Comparison of ENCODE assay signal across 20 mouse cellular contexts in genomic region chr8:44802331-44802730, GRCm38 (mm10).
DNase-seq lines count a peak whose midpoint lies in the region; ATAC-seq and TF ChIP-seq lines count a peak whose summit lies in the region.
"Had no signal": no experiment of that assay in that cellular context is flagged by ENCODE, and none has a peak within 500 bp of the region (broad histone marks: within the 10 kb centered on the region; RNA-seq: fewer than 3 reads in every experiment).

No protein-coding gene starts in this region.

- TF ChIP-seq CTCF in kidney, postnatal 0 days (IDR thresholded peaks at IDR 0.05; ENCODE audit: low read depth) = no peak
- no peak for TF ChIP-seq CTCF in brain, embryonic 14.5 days (IDR thresholded peaks at IDR 0.05; ENCODE audit: borderline replicate concordance, extremely low read depth, insufficient read depth, insufficient read length)
- TF ChIP-seq CTCF in cerebellum, adult 2 months (IDR thresholded peaks at IDR 0.05; ENCODE audit: borderline replicate concordance, insufficient read depth, low read depth, low read length) = no peak

- 44% methylated on average over 5 of the region's 5 CpGs for WGBS in heart, embryonic 11.5 days (ENCODE audit: insufficient replicate concordance)
- 32% methylated on average over 5 of the region's 5 CpGs for WGBS in kidney, postnatal 0 days
- 54% methylated on average over 5 of the region's 5 CpGs for WGBS in cerebellum, adult 2 months

- H3K4me3 ChIP-seq in heart, embryonic 11.5 days (ENCODE audit: low read depth, low read length) = no peak overlapping the region
- H3K4me3 ChIP-seq in kidney, postnatal 0 days (replicated peaks; ENCODE audit: low read depth, low read length) = no peak overlapping the region
- H3K4me3 ChIP-seq in cerebellum, adult 2 months (replicated peaks; ENCODE audit: insufficient read depth, low read depth, low read length) = no peak overlapping the region
- H3K4me3 ChIP-seq: forebrain, embryonic 10.5 days; heart, embryonic 12.5 days; hindbrain, embryonic 15.5 days; layer of hippocampus, adult 2 months; midbrain, embryonic 12.5 days had no signal

- no peak overlapping the region for H3K9ac ChIP-seq in heart, embryonic 11.5 days (ENCODE audit: low read depth, low read length)
- H3K9ac ChIP-seq in kidney, postnatal 0 days (ENCODE audit: low read depth, low read length) = no peak overlapping the region
- H3K9ac ChIP-seq: forebrain, postnatal 0 days; heart, embryonic 12.5 days; hindbrain, embryonic 15.5 days; midbrain, embryonic 12.5 days had no signal

- TF ChIP-seq POLR2A in brain, embryonic 14.5 days (IDR thresholded peaks at IDR 0.05; ENCODE audit: borderline replicate concordance, extremely low read depth, insufficient read depth, insufficient read length, poor library complexity, severe bottlenecking) = no peak
- TF ChIP-seq POLR2A in cerebellum, adult 2 months (IDR thresholded peaks at IDR 0.05; ENCODE audit: borderline replicate concordance, insufficient read depth, low read length) = no peak

- no peak for ATAC-seq in heart, embryonic 11.5 days (replicated peaks; ENCODE audit: insufficient number of reproducible peaks, low FRiP score, low TSS enrichment)
- ATAC-seq in kidney, postnatal 0 days (replicated peaks; ENCODE audit: low FRiP score, low read depth) = no peak
- ATAC-seq: activated CD4-positive, CD25-positive, alpha-beta regulatory T cell, adult 4 months; forebrain, postnatal 0 days had no signal

- no peaks in the 10 kb centered on the region for H3K27me3 ChIP-seq in heart, embryonic 11.5 days (ENCODE audit: control insufficient read depth, insufficient read depth, low read length)
- H3K27me3 ChIP-seq in kidney, postnatal 0 days (ENCODE audit: insufficient read depth, low read length) = no peaks in the 10 kb centered on the region
- H3K27me3 ChIP-seq in cerebellum, adult 2 months (ENCODE audit: control insufficient read depth, insufficient read depth, low read length) = no peaks in the 10 kb centered on the region
- H3K27me3 ChIP-seq: heart, embryonic 12.5 days; hindbrain, embryonic 15.5 days; midbrain, embryonic 12.5 days had no signal

- no peaks in the 10 kb centered on the region for H3K9me3 ChIP-seq in heart, embryonic 11.5 days (replicated peaks; ENCODE audit: control insufficient read depth, low read length)
- no peaks in the 10 kb centered on the region for H3K9me3 ChIP-seq in kidney, postnatal 0 days (replicated peaks; ENCODE audit: low read length)
- H3K9me3 ChIP-seq: forebrain, embryonic 10.5 days; heart, embryonic 12.5 days; hindbrain, embryonic 15.5 days; midbrain, embryonic 12.5 days had no signal

- H3K27ac ChIP-seq in heart, embryonic 11.5 days (ENCODE audit: low read depth, low read length) = no peak overlapping the region
- peak overlapping the region; percentile 66; the same call in 1 of the 2 replicates for H3K27ac ChIP-seq in kidney, postnatal 0 days
- H3K27ac ChIP-seq in cerebellum, adult 2 months (ENCODE audit: insufficient read depth, low read length) = no peak overlapping the region
- H3K27ac ChIP-seq: forebrain, embryonic 10.5 days; hindbrain, embryonic 15.5 days; layer of hippocampus, adult 2 months; midbrain, embryonic 12.5 days had no signal

- peaks cover 13% of the 10 kb centered on the region for H3K4me1 ChIP-seq in heart, embryonic 11.5 days (ENCODE audit: control insufficient read depth, insufficient read depth, low read length)
- peaks cover 15% of the 10 kb centered on the region for H3K4me1 ChIP-seq in kidney, postnatal 0 days (replicated peaks; ENCODE audit: insufficient read depth, low read length)
- H3K4me1 ChIP-seq in cerebellum, adult 2 months (ENCODE audit: control insufficient read depth, insufficient read depth, low read length) = no peaks in the 10 kb centered on the region
- H3K4me1 ChIP-seq: hindbrain, embryonic 15.5 days had no signal

- no peaks in the 10 kb centered on the region for H3K36me3 ChIP-seq in heart, embryonic 11.5 days (ENCODE audit: control insufficient read depth, insufficient read depth, low read length)
- H3K36me3 ChIP-seq in kidney, postnatal 0 days (ENCODE audit: insufficient read depth, low read length) = no peaks in the 10 kb centered on the region
- H3K36me3 ChIP-seq: forebrain, embryonic 10.5 days; heart, embryonic 12.5 days; hindbrain, embryonic 15.5 days; midbrain, embryonic 12.5 days had no signal

- peak; percentile 85 for DNase-seq in heart, adult 11 months
- DNase-seq in kidney, postnatal 0 days (ENCODE audit: low spot score) = no peak
- DNase-seq in kidney, postnatal 36 days = no peak
- peak; percentile 28 for DNase-seq in 3T3-L1 (ENCODE audit: low read depth, low spot score)
- peak; percentile 23 for DNase-seq in brain, embryonic 14.5 days (ENCODE audit: low read depth)
- DNase-seq in cerebellum, adult 2 months = no peak
- DNase-seq: cerebellum, adult 11 months; cerebellum, postnatal 14 days; forebrain, postnatal 0 days; heart, postnatal 36 days; liver; retina, postnatal 1 day; thymus, postnatal 25 days had no signal

- H3K4me2 ChIP-seq in heart, embryonic 11.5 days = no peak overlapping the region
- H3K4me2 ChIP-seq in kidney, postnatal 0 days (ENCODE audit: low read length) = no peak overlapping the region
- H3K4me2 ChIP-seq: heart, embryonic 12.5 days; hindbrain, embryonic 15.5 days; midbrain, embryonic 12.5 days had no signal

Comparison
In these comparisons a context has a peak if more than half of its experiments do, and no peak if none do; other contexts are left out.
1. DNase-seq: peak in heart, adult 11 months (single experiment), 3T3-L1 (single experiment) and brain, embryonic 14.5 days (single experiment); none in kidney, postnatal 0 days (single experiment), kidney, postnatal 36 days (0 of 2) and cerebellum, adult 2 months (0 of 2).